1 mouse cellular context compared by ENCODE assay signal in genomic region chr3:96730785-96731184, GRCm38 (mm10).
TF ChIP-seq lines count a peak whose summit lies in the region.

No protein-coding gene starts in this region.

TF ChIP-seq in MEL, 35 proteins besides CTCF, POLR2A, EP300 and RAD21:
- TF ChIP-seq MYB (IDR thresholded peaks at IDR 0.05; ENCODE audit: low read depth, low read length) = no peak
- TF ChIP-seq MXI1 (IDR thresholded peaks at IDR 0.05; ENCODE audit: low read depth, low read length) = peak; percentile 61; the same call in 1 of the 2 replicates
- no peak for TF ChIP-seq JUND (IDR thresholded peaks at IDR 0.05; ENCODE audit: low read depth, low read length)
- TF ChIP-seq USF2 (IDR thresholded peaks at IDR 0.05; ENCODE audit: borderline replicate concordance in 1 of 2, insufficient read depth in 1 of 2, low read depth in 1 of 2, low read length in 2 of 2) = no peak
- TF ChIP-seq POLR2AphosphoS5 (IDR thresholded peaks at IDR 0.05; ENCODE audit: borderline replicate concordance, low read depth, low read length) = no peak
- peak; percentile 99 for TF ChIP-seq RCOR1 (IDR thresholded peaks at IDR 0.05; ENCODE audit: low read depth, low read length)
- TF ChIP-seq GATA1 (IDR thresholded peaks at IDR 0.05; ENCODE audit: low read depth, low read length) = 0 out of 2 replicates have a peak, but pooled peaks have one; percentile 20
